Mouse (Mus musculus): ENCODE measurements around the gene Itga6. TPM values are rescaled to one million over a fixed set of nuclear protein-coding genes. Genes with fewer than 3 reads are reported as not detected.

The Itga6 gene
- total RNA-seq, 2 experiments from 2014 or later, result 22.6 to 25.3 TPM

DNA sequence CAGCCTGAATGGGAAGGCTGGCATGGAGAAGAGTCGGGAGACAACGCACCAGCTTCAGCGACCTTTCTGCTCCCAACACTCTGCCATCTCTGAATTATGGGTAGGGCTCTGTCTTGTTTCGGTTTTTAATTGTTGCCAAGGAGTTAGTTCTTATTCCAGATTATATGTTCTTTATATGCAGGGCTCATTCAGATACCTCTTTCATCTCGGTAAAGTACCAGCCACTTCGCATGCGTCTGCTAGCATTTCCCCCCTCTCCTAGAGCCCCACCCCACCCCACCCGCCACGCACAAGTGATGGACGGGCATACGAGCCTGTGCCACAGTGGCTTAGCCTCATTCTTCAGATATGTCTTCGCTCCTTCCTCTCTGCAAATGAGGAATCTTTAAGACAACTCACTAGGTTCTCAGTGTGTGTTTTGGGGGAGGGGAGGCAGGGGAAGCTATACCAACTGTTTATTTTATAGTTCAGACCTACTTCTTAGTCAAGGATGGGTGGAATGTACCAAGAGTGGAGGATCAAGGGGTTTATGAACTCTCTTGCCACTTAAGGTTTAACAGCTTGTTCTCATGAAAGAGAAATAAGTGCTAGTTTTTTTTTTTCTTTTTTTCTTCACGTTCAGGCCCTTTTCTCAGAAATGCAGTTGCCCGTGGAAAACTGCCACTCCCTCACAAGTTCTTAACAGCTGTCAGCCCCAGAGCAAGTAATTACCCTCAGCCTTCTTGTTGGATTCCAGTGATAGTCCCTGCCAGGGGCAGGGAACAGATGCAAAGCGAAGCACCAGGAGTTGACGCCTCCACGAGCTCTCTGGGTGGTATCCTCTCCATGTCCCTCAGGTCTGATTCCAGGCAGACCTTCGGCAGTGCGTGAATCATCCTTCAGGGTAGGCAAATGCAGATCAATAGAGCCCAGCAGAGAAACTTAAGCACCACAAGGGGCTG is 13.4 kb downstream of the Itga6 start:
- DNase-seq (ENCODE audit: low spot score in 2 of 2), result no peak
- intact Hi-C loops (cut with DNase I), result no loop called here

DNA sequence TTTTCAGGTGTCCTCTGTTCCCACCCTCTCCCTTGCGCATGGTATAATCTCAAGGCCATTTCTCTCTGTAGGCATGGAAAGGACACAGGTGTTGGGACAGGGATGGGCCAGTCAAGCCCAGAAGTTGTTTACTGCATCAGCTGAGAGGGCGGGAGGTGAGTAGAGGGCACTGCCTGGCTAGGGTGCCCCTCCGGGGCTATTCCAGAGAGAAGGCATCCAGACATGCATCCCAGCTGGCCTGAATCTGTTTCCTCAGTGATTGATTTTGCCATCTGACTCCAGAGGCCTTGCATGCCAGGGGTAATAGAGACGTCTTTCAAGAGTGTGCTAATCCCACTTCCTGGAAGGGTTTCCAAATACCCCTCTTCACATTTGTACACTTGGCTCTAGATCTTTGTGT is 14.7 kb downstream of the Itga6 start:
- intact Hi-C loops (cut with DNase I), result no loop called here
- DNase-seq (ENCODE audit: low spot score in 2 of 2), result no peak

DNA sequence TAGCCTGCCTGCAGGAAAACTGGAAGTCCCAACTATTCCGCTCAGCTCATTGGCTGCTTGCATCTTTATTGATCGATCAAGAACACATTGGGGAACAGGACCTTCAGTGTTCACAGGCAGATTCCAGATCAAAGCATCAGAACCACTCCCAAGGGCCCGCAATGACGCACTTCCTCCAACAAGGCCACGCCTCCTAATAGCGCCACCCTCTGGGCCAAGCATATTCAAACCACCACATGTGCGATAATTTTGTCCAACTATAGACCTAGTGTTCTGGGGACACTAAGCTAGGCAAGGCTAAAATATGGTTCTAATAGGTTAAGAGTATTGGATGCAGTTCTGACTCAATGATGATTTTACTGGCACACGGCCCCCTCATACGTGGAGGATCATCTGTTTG is 15.7 kb downstream of the Itga6 start:
- no peak for DNase-seq (ENCODE audit: low spot score in 2 of 2)
- intact Hi-C loops (cut with DNase I), result no loop called here

DNA sequence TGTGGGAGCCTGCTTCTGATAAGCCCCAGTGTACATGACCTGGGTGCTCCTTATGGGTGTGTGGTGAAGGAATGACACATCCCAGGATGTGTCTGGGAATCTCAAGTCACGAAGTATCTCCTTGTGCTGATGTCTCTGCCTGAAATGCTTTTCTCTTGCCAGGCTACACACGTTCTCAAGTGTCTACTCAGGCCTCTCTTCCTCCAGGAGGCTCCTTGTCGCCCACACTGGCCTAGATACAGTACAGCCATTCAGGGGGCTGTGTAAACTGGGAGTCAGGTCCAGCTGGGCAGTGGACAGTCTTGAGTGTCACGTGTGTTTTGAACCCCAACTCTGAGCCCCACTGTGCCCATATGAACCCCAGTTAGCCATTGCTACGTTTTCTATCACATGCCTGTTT is 19.1 kb downstream of the Itga6 start:
- intact Hi-C loops (cut with DNase I), result no loop called here
- no peak for DNase-seq (ENCODE audit: low spot score in 2 of 2)

DNA sequence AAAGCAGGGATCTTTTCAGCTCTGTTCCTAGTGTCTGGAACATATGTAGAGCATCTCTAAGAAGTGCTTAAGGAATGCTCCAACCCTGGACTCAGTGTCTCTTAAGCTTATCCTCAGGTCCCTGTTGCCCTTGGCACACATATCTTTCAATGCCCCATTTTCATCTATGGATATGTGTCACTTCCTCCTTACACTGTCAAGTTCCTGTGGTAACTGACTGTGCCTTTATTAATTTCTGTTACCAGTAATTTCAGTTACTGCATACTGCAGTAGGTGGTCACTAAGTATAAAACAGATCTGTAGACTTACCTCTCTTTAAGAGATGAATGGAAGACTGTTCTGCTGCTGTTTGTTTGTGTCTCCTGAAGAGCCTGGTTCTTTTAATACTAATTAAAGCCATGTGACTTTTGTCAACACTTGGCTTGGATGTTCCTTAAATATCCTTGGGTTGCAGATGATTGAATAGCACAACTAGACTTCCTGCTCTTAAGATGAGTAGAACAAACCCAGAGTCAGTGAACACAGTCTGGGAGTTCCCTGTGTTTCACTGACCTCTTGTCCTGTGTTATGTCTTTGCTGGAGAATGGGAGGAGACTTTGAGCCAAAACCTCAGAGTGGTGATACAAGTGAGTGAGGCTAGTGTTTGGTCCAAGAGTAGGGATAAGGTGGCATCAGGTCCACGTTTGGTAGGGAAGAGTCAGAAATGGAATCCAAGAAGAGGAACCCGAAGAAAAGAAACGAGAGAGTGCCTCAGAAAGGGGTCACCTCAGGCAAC is 19.7 kb downstream of the Itga6 start:
- DNase-seq (ENCODE audit: low spot score in 2 of 2), result no peak
- intact Hi-C loops (cut with DNase I), result no loop called here

DNA sequence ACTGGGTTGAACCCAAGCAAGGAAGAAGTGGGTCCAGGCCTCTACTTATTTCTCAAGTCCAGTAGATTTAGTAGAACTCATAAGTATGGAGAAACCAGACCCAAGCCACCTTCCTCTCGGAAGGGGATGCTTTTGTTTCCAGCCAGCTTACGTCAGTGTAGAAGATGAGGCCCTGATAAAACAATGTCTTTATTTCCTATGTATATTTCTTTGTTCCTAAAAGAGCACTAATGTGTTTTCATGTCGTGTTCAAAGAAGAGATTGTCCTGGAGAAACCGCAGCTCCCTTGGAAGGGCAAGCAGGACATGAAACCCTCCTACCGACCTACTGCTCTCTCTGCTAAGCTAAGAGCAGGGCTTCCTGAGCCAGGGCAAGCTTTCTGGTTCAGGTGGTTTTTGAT is 20.6 kb downstream of the Itga6 start:
- intact Hi-C loops (cut with DNase I), result no loop called here
- no peak for DNase-seq (ENCODE audit: low spot score in 2 of 2)

DNA sequence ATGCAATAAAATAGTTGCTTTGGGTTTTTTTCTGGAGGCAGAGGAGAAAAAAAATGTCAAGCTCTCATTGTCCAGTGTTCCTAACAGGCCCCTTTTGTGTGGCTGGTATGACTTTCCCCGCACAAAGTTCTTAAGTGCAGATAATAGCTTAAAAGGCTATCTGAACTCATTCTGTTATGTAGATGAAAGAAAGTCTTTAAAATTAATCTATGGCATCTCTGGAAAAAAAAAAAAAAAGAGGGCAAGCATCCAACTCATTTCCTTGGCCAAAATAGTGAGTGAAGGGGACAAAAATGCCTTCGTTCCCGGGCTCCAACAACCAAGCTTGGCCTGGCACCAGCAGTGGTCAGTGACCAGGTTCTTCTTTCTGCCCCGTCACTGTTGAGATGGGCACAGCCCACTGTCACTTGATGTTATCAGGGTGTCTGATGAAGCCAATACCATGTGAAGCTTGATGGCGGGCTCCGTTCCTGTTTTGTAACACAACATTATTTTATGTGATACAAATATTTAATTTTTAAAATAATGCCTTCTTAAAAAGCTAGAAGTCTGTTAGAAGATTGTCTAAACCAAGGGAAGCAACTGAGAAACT is 21.7 kb downstream of the Itga6 start:
- intact Hi-C loops (cut with DNase I), result no loop called here

DNA sequence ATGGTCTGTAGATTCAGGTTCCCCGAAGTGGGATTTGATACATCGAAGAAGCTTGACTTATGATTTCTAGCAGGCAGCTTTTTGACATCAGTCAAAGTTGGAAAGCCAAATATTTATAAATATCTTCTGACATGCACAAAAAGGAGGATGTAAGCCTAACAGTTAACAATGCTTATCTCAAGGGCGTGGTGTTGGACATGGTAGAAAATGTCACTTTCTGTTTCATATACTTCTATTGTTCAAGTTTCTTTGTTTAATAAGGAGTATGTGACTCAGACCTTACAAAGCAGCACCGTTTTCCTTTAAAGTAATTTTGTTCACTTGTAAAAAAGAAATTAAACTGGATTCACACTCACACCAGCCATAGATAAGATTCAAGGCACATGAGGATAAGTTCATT is 26.3 kb downstream of the Itga6 start:
- no peak for DNase-seq (ENCODE audit: low spot score in 2 of 2)
- intact Hi-C loops (cut with DNase I), result no loop called here

More for the DNA sequence above, 21.7 kb downstream of the Itga6 start:
- no peak for DNase-seq (ENCODE audit: low spot score in 2 of 2)

DNA sequence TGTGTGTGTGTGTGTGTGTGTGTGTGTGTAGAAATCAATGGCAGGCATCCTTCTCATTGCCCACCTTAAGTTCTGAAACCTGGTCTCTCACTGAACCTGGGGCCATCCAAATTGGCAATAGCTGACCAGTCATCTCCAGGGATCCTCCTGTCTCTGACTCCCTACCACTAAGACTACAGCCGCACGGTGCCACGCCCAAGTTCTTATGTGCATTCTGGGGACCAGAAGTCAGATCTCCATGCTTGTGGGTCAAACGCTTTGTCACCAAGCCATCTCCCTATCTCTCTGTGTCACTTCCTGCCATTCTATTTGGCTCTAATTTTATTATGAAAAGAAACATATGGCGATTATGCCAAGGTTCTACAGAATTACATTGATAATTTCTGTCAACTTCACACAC is 28.3 kb downstream of the Itga6 start:
- intact Hi-C loops (cut with DNase I), result no loop called here

DNA sequence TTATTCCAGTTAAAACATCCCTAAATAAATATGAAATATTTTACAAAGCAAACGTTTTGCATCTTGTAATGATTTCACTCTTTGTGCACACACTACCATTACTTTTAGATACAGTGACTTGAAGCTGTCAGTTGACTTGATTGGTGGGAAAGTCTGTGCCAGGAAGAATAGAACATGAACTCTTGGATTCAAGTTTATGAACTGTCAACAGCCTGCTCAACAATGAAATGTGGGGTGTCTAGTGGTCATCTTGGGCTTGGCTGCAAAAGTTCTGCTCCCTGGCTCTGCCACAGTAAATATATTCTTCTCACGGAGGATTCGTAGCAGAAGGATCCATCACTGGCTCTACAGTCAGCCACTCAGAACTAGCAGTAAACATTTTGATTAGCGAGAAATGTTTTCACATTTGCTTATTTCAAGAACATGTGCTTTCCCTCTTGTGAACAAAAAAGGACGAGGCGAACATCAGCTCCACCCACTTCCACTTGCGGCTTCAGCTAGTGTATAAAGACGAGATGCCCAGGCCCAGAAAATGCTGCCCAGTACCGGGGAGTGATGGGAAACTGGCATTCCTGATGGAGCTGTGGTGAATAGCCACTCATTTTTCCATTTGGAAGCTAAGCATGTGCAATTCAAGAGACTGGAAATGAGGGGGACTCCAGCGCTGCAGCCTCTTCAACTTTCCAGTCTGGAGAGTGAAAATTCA is 29.0 kb downstream of the Itga6 start:
- no peak for DNase-seq (ENCODE audit: low spot score in 2 of 2)
- intact Hi-C loops (cut with DNase I), result no loop called here

More for the DNA sequence above, 28.3 kb downstream of the Itga6 start:
- DNase-seq (ENCODE audit: low spot score in 2 of 2), result no peak

DNA sequence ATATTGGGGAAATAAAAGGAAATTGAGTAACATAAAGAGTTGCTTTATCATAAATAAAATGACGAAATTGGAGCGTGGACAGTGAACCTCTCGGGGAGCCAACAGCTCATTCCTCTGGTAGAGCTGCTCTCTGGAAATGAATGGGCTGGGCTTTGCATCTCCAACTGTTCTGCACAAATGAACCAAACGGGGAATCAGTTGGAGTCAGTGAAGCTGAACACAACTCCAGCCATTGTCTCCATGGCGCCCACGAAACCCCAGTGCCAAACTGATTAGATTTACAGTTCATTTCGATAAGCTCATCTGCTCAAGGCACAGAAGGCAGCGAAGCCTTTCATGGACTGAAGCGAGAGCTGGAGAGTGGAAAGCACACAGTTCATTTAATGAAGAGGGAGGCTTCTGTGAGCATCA is 29.8 kb downstream of the Itga6 start:
- DNase-seq (ENCODE audit: low spot score in 2 of 2), result no peak
- intact Hi-C loops (cut with DNase I), result no loop called here

DNA sequence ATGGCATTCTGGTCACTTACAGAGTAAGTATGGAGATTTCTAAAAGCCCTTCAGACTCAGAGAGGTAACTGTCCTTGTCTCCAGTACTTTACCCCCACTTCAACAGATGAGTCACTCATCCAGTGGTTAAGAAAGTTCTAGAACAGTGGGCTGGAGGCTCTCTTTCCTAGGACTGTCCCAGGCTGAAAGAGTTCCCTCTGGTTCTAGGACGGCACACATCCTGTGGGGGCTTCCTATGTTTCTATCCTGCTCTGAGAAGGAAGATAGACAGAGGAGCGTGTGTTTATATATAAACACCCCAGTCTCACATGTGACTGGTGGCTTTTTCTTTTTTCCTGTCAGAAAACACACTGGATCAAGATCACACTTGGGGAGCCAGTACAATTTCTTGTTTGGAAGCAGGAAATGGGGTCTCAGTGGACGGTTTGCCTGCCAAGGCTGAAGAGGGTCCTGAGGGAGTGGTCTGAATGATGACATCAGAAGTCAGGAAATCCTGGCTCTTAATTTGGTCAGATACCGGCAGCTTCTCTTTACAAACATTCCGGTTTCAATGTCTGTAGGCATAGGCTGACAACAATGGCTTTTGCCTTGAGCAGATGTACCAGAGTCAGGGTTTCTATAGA is 34.0 kb downstream of the Itga6 start:
- no peak for DNase-seq (ENCODE audit: low spot score in 2 of 2)
- intact Hi-C loops (cut with DNase I), result no loop called here

DNA sequence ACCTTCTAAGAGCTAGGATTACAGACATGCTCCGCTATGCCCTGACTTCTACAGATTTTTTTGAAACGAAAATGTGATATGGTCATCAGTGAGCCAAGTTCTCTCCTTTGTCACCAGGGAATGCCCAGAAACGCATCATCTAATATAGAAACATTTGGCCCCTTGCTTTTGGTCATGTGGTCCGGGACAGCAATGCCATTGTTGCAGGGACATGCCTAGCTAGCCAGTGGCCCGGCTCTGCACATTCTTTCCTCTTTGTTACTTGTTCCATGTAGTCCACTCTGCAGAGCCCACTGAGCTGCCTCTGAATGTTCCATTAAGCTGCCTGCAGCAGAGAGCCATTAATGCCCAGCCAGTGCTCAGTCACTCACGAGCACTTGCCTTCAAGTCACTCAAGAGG is 34.6 kb downstream of the Itga6 start:
- intact Hi-C loops (cut with DNase I), result no loop called here
- DNase-seq (ENCODE audit: low spot score in 2 of 2), result no peak

DNA sequence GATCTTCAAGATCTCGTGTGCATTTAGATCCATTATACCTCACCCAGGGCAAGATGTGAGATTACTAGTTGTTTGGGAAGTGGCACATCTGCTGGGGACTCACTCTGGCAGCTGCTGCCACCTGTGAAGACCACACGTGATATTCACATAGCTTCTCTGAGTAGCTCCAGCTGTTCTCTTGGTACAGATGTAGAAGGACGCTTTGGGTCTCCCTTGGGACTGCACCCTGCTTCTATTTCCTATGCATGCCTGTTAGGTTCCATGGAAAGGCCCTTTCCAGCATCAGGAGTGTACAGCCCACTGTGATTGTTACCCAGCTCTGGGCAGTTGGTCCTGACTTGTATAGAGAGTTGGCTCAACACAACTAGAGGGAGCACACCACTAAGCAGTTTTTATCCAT is 39.8 kb downstream of the Itga6 start:
- intact Hi-C loops (cut with DNase I), result no loop called here
- DNase-seq (ENCODE audit: low spot score in 2 of 2), result no peak

DNA sequence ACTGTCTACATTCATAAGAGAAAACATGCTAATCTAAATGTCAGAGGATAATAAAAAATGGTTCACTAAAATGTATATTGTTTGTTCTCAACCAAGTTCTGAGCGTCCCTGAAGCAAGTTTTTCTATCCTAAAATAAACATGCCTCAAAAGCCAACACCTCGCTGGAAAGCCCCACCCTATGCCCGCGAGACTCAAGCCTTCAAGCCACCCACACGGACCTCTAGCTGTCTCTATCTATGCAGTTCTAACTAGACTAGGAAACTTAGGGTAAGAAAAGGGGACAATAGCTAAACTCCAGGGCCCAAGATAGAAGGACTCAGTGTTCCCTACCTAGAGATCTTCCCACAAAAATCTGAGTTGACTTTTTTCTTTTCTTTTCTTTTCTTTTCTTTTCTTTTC is 40.6 kb downstream of the Itga6 start:
- intact Hi-C loops (cut with DNase I), result no loop called here
- DNase-seq (ENCODE audit: low spot score in 2 of 2), result no peak

DNA sequence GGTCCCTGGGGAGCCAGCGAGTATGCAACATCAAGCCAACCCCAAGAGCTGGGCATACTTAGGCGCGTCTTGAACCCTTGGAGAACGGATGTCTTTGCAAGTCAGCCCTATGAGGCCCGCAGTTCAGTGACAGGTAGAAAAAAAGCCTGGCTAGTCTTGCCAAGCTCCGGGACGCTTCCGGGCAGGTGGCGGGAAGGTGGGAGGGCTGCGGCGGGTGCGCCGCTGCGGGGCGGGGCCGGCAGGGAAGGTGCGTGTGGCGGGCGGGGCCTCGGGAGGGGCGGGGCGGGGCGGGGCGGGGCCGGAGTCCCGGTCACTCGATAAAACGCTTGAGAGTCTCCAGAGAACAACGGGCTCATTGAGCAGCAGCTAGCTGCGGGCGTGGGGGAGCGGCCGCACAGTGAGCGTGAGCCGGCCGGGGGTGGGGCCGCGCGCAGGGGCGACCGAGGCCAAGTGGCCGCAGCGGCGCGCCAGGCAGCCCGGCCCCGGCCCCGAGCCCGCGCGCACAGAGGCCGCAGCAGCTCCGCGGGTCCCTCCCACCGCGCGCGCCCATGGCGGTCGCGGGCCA is 41.3 kb downstream of the Itga6 start:
- DNase-seq (ENCODE audit: low spot score in 2 of 2), result peak; percentile 49 to 66
- intact Hi-C loops (cut with DNase I), result no loop called here

DNA sequence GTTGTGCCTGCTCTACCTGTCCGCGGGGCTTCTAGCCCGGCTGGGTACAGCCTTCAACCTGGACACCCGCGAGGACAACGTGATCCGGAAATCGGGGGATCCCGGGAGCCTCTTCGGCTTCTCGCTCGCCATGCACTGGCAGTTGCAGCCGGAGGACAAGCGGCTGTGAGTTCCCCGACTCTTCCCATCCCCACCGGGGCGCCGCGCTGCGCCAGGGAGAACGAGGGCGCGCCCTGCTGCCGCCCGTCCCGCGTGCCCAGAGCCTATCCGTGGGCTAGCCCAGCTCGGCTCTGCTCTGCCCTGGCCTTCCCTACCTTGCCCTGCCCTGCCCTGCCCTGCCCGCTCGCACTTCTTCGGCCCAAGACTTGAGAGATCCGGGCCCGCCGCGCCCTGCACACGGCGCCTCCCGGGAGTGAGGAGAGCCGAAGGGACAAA is 41.8 kb downstream of the Itga6 start:
- DNase-seq (ENCODE audit: low spot score in 2 of 2), result peak in 1 of 2 experiments; percentile 45
- intact Hi-C loops (cut with DNase I), result no loop called here

DNA sequence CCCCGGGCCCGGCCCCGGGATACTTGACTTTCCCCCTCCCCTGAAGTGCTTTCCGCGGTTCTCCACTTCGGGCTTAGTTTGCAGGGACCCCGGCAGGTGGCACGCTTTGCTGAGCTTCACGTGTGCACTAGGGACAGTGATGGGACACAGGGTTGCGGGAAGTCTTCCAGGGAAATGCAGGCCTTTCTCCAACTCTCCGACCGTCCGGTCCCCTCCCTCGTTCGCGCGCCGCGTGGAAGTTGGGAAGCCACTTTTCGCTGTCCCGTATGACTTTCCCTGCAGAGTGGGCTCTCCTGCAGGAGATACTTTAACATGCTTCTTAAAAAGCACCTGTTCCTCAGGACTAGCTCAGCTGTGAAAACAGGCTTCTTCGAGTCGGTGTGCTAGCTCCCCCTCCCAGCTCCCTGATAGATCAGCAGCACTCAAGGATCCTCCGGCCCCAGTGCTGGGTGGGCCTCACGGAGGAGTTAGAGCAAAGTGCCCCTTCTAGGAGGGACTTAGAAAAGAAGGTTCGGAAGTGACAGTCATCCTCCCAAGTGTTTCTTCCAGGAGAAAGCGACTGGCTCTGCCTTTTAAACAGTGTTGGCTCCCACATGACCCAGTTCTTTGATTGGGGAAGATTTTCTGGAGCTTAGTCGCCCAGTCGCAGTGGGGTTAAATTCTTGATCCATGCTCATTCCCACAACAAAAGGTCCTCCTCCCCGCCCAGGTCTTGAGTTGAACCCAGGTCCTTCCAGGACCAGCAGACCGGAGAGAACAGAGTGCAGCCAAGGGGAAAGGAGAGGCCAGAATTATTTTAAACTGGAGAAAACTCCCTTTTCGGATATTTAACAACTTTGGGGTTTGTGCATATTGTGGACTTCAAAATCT is 42.4 kb downstream of the Itga6 start:
- peak in 1 of 2 experiments; percentile 18 for DNase-seq (ENCODE audit: low spot score in 2 of 2)
- intact Hi-C loops (cut with DNase I), result no loop called here
